Mouse (Mus musculus): ENCODE data around the gene Gm49416. TPM values are rescaled to one million over a fixed set of nuclear protein-coding genes. Genes with fewer than 3 reads are reported as not detected.

The Gm49416 gene
- total RNA-seq, 2 experiments from 2014 or later = not detected

Other genes with a start within 250 kb of the Gm49416 start
Only the 30 nearest of the 33 such genes appear.
- 60.1 and 70.1 TPM in 2 replicates for gene Slc3a2, start 165.6 kb upstream of the Gm49416 start, total RNA-seq (2014; fragmentation: Nextera tagmentation)
- gene Slc3a2, start 165.6 kb upstream of the Gm49416 start, total RNA-seq (2017) = 78.5 and 87.2 TPM in 2 replicates
- 122 and 136 TPM in 2 replicates for gene Wdr74, start 153.1 kb upstream of the Gm49416 start, total RNA-seq (2014; fragmentation: Nextera tagmentation)
- 96.6 and 196 TPM in 2 replicates for gene Wdr74, start 153.1 kb upstream of the Gm49416 start, total RNA-seq (2017)
- not detected in 2 replicates for gene 1700092M07Rik, start 148.2 kb upstream of the Gm49416 start, total RNA-seq (2014; fragmentation: Nextera tagmentation)
- gene 1700092M07Rik, start 148.2 kb upstream of the Gm49416 start, total RNA-seq (2017) = 2.5 TPM in 2 replicates
- gene Stx5a, start 147.5 kb upstream of the Gm49416 start, total RNA-seq (2014; fragmentation: Nextera tagmentation) = 63.4 and 64.7 TPM in 2 replicates
- gene Stx5a, start 147.5 kb upstream of the Gm49416 start, total RNA-seq (2017) = 43.0 and 62.0 TPM in 2 replicates
- gene Nxf1, start 131.9 kb upstream of the Gm49416 start, total RNA-seq (2014; fragmentation: Nextera tagmentation) = 268 and 347 TPM in 2 replicates
- gene Nxf1, start 131.9 kb upstream of the Gm49416 start, total RNA-seq (2017) = 89.4 and 113 TPM in 2 replicates
- gene Tmem223, start 117.9 kb upstream of the Gm49416 start, total RNA-seq (2014; fragmentation: Nextera tagmentation) = 61.2 and 62.7 TPM in 2 replicates
- gene Tmem223, start 117.9 kb upstream of the Gm49416 start, total RNA-seq (2017) = 35.7 and 40.6 TPM in 2 replicates
- gene Tmem179b, start 114.5 kb upstream of the Gm49416 start, total RNA-seq (2014; fragmentation: Nextera tagmentation) = 141 and 147 TPM in 2 replicates
- 69.5 and 81.3 TPM in 2 replicates for gene Tmem179b, start 114.5 kb upstream of the Gm49416 start, total RNA-seq (2017)
- gene Taf6l, start 102.5 kb upstream of the Gm49416 start, total RNA-seq (2014; fragmentation: Nextera tagmentation) = 19.1 and 20.5 TPM in 2 replicates
- gene Taf6l, start 102.5 kb upstream of the Gm49416 start, total RNA-seq (2017) = 10.0 and 15.6 TPM in 2 replicates
- 112 and 148 TPM in 2 replicates for gene Polr2g, start 90.3 kb upstream of the Gm49416 start, total RNA-seq (2014; fragmentation: Nextera tagmentation)
- gene Polr2g, start 90.3 kb upstream of the Gm49416 start, total RNA-seq (2017) = 51.7 and 69.8 TPM in 2 replicates
- 3.1 TPM in 2 replicates for gene Zbtb3, start 86.4 kb upstream of the Gm49416 start, total RNA-seq (2014; fragmentation: Nextera tagmentation)
- 2.7 and 3.0 TPM in 2 replicates for gene Zbtb3, start 86.4 kb upstream of the Gm49416 start, total RNA-seq (2017)
- gene Ttc9c, start 69.6 kb upstream of the Gm49416 start, total RNA-seq (2014; fragmentation: Nextera tagmentation) = 41.3 and 42.1 TPM in 2 replicates
- gene Ttc9c, start 69.6 kb upstream of the Gm49416 start, total RNA-seq (2017) = 62.8 and 65.0 TPM in 2 replicates
- gene Hnrnpul2, start 68.9 kb upstream of the Gm49416 start, total RNA-seq (2014; fragmentation: Nextera tagmentation) = 71.4 and 85.1 TPM in 2 replicates
- 82.8 and 88.5 TPM in 2 replicates for gene Hnrnpul2, start 68.9 kb upstream of the Gm49416 start, total RNA-seq (2017)
- gene AC129217.1, start 59.2 kb upstream of the Gm49416 start, total RNA-seq (2014; fragmentation: Nextera tagmentation) = not detected in 2 replicates
- gene AC129217.1, start 59.2 kb upstream of the Gm49416 start, total RNA-seq (2017) = 34.1 TPM in 1 of 2 replicates, not detected in the other
- 61.8 and 89.4 TPM in 2 replicates for gene Bscl2, start 51.5 kb upstream of the Gm49416 start, total RNA-seq (2014; fragmentation: Nextera tagmentation)
- 33.9 and 34.6 TPM in 2 replicates for gene Bscl2, start 51.5 kb upstream of the Gm49416 start, total RNA-seq (2017)
- gene Gng3, start 49.7 kb upstream of the Gm49416 start, total RNA-seq (2014; fragmentation: Nextera tagmentation) = not detected in 2 replicates
- gene Gng3, start 49.7 kb upstream of the Gm49416 start, total RNA-seq (2017) = 0.26 TPM in 1 of 2 replicates, not detected in the other
- gene Lrrn4cl, start 38.2 kb upstream of the Gm49416 start, total RNA-seq (2014; fragmentation: Nextera tagmentation) = 0.11 TPM in 1 of 2 replicates, not detected in the other
- gene Lrrn4cl, start 38.2 kb upstream of the Gm49416 start, total RNA-seq (2017) = not detected in 2 replicates
- gene Ubxn1, start 17.4 kb upstream of the Gm49416 start, total RNA-seq (2014; fragmentation: Nextera tagmentation) = 115 and 150 TPM in 2 replicates
- gene Ubxn1, start 17.4 kb upstream of the Gm49416 start, total RNA-seq (2017) = 135 and 136 TPM in 2 replicates
- gene Uqcc3, start 8.0 kb upstream of the Gm49416 start, total RNA-seq (2014; fragmentation: Nextera tagmentation) = 57.3 and 67.4 TPM in 2 replicates
- 66.9 and 100 TPM in 2 replicates for gene Uqcc3, start 8.0 kb upstream of the Gm49416 start, total RNA-seq (2017)
- gene Lbhd1, start 5.2 kb upstream of the Gm49416 start, total RNA-seq (2014; fragmentation: Nextera tagmentation) = 49.4 and 65.5 TPM in 2 replicates
- 10.1 and 37.8 TPM in 2 replicates for gene Lbhd1, start 5.2 kb upstream of the Gm49416 start, total RNA-seq (2017)
- gene Gm49403, start 5.0 kb upstream of the Gm49416 start, total RNA-seq (2014; fragmentation: Nextera tagmentation) = not detected in 2 replicates
- not detected in 2 replicates for gene Gm49403, start 5.0 kb upstream of the Gm49416 start, total RNA-seq (2017)
- 70.2 and 82.4 TPM in 2 replicates for gene 1810009A15Rik, start 73 bp upstream of the Gm49416 start, total RNA-seq (2014; fragmentation: Nextera tagmentation)
- gene 1810009A15Rik, start 73 bp upstream of the Gm49416 start, total RNA-seq (2017) = 92.1 and 109 TPM in 2 replicates
- 23.7 and 30.3 TPM in 2 replicates for gene Ints5, start 4.1 kb downstream of the Gm49416 start, total RNA-seq (2014; fragmentation: Nextera tagmentation)
- 11.6 and 13.5 TPM in 2 replicates for gene Ints5, start 4.1 kb downstream of the Gm49416 start, total RNA-seq (2017)
- 143 and 154 TPM in 2 replicates for gene Ganab, start 9.1 kb downstream of the Gm49416 start, total RNA-seq (2014; fragmentation: Nextera tagmentation)
- 105 and 107 TPM in 2 replicates for gene Ganab, start 9.1 kb downstream of the Gm49416 start, total RNA-seq (2017)
- gene B3gat3, start 31.4 kb downstream of the Gm49416 start, total RNA-seq (2014; fragmentation: Nextera tagmentation) = 25.9 and 34.4 TPM in 2 replicates
- gene B3gat3, start 31.4 kb downstream of the Gm49416 start, total RNA-seq (2017) = 17.2 and 26.5 TPM in 2 replicates
- 2.2 and 2.9 TPM in 2 replicates for gene Rom1, start 40.4 kb downstream of the Gm49416 start, total RNA-seq (2014; fragmentation: Nextera tagmentation)
- 0.22 and 0.52 TPM in 2 replicates for gene Rom1, start 40.4 kb downstream of the Gm49416 start, total RNA-seq (2017)
- 26.1 and 30.2 TPM in 2 replicates for gene Eml3, start 40.6 kb downstream of the Gm49416 start, total RNA-seq (2014; fragmentation: Nextera tagmentation)
- gene Eml3, start 40.6 kb downstream of the Gm49416 start, total RNA-seq (2017) = 27.4 and 31.3 TPM in 2 replicates
- 115 and 125 TPM in 2 replicates for gene Mta2, start 52.9 kb downstream of the Gm49416 start, total RNA-seq (2014; fragmentation: Nextera tagmentation)
- gene Mta2, start 52.9 kb downstream of the Gm49416 start, total RNA-seq (2017) = 120 and 123 TPM in 2 replicates
- gene Tut1, start 64.9 kb downstream of the Gm49416 start, total RNA-seq (2014; fragmentation: Nextera tagmentation) = 17.8 and 28.9 TPM in 2 replicates
- 14.5 and 21.8 TPM in 2 replicates for gene Tut1, start 64.9 kb downstream of the Gm49416 start, total RNA-seq (2017)
- gene Eef1g, start 78.1 kb downstream of the Gm49416 start, total RNA-seq (2014; fragmentation: Nextera tagmentation) = 1,036 and 1,157 TPM in 2 replicates
- gene Eef1g, start 78.1 kb downstream of the Gm49416 start, total RNA-seq (2017) = 748 and 899 TPM in 2 replicates
- 5.8 and 12.1 TPM in 2 replicates for gene Ahnak, start 100.4 kb downstream of the Gm49416 start, total RNA-seq (2014; fragmentation: Nextera tagmentation)
- gene Ahnak, start 100.4 kb downstream of the Gm49416 start, total RNA-seq (2017) = 14.1 and 14.8 TPM in 2 replicates